Mouse (Mus musculus): Measurements from ENCODE around the gene Cnst.
A peak's percentile ranks its signal among the peaks of the same experiment; 100 is the strongest.

Gene Cnst

DNA sequence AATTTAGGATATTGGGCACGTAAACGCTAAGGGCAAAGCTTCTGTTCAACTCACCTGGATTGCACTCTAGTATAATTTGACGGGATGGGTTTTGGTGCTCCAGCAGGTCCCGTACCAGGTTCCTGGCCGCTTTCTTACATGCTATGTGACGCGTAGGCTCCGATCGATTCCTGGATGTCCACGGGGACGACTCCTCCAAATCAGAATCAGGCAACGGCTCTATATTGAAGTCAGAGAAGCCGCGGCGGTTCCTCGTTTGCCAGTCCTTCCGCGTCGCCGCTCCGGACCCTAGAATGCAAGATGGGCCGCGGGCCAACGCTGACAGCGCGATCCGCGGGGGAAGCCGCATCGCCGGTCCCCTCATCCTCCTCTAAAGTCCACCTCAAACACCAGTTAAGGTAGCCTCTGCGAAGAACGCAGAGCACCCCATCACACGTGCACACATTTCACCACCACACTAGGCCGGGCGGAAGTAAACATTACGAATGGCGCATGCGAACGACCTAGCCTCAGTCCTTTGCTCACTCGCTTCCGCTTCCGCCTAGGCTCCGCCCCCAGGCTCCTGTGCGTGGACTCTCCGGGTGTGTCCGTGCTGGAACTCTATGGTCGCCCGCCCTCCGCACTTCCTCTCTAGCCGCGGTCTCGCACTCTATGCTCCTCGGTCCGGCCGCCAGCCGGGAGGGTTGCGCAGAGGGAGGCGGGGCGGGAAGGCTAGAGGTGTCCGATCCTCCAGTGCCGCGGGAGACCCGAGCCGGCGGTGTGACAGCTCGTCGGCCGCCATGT lies at the start of gene Cnst, which contains the start of gene Tfb2m:
Cnst (plus strand) TSS at position 603 of the 783 bp plus-strand sequence.
Tfb2m (minus strand) TSS at position 500 of the 783 bp plus-strand sequence.
- peak; percentile 98 to 99 for DNase-seq

DNA sequence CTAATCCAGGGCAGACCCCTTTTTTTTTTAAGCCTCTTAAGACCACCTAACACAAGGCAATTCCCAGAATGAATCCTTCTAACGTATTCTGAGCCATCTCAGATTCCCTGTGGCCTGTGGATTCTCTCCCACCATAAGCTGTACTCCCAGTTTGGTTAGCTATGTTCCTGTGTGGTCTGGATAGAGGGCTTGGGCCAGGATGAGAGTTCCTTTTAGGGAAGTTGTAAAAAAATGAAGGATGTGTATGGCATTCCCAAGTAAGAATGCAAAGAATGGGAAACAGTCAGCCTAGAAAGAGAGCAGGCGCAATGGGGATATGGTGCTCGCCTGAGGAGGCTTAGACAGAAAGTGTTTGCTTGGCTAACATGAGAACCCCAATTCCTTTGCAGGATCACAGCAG lies 46.9 kb upstream of the Cnst start:
- DNase-seq: no peak

DNA sequence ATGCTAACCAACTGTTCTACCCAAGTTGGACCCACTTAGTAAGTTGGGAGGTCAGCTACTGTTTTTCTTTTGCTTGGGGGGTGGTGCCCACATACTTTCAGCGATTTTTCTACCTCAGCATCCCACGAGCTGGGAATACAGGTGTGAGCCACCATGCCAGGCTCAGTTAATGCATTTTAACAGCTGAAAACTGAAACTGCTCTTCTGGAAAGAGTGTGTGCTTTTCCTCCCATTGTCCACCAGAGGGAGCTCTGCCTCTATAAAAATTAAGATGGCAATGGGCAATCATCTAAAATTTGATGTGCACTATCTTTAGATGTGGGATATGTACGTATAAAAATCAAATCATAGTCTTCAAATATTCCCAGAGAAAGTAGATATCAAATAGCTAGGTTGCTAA lies 43.6 kb upstream of the Cnst start:
- peak in 1 of 2 experiments; percentile 20 for DNase-seq

DNA sequence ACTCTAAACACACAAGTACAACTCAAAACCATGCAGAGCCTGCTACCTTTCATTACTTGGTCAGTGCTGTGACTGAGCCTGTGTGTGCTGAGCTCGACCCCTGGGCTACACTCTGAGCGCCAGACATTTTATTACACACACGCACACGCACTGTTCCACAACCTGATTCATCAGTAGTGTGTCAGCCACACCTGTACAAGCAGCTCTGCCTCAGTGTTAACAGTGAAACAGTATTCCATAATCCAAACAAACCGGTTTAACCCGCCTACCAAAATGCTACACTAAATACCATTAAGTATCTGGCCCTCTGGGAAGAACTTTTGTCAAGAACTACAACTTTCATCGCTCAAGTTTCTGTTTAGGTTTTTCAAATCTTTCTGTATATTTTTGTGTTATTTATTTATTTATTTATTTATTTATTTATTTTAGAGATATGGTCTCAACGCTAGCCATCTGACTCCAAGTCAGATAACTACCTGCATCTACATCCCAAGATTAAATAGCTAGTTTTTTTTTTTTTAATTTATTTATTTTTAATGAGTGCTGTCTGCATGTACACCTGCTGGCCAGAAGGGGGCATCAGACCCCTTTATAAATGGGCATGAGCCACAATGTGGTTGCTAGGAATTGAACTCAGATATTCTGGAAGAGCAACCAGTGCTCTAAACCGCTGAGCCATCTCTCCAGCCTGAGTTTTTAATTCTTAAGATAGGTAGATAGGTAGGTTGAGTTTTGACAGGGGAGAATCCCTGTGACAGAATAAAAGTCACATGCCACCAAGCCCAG lies 39.4 kb upstream of the Cnst start:
- DNase-seq: peak in 1 of 2 experiments; percentile 64

DNA sequence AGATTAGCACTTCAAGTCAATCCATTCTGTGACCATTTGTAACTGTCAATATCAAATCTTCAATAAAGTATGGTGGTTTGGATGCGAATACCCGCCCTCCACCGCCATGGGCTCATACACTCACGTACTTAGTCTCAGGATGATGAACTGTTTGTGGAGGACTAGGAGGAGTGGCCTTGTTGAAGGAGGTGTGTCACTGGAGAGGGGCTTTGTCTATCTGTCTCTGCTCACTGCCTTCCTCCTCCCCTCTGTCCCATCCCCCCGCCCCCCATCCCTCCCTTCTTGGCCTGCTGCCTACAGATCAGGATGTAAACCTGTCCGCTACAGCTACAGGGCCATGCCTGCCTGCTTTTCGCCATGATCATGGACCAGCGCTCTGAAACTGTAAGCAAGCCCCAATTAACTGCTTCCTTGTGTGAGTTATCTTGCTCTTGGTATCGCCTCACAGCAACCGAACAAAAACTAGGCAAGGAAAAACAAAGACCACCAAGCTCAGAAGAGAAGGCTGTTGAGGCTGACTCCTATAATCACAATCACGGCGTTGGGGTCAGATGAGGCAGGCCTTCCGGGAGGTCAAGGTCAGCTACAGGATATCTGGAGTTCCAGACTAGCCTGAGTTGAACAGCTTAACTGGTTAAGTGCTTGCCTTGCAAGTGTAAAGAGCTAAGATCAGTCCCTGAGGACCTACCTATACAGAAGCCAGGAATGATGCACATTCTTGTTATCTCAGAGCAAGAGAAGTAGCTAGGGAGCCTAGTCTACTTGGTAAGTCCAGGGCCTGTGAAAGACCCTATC lies 35.4 kb upstream of the Cnst start:
- DNase-seq: no peak

DNA sequence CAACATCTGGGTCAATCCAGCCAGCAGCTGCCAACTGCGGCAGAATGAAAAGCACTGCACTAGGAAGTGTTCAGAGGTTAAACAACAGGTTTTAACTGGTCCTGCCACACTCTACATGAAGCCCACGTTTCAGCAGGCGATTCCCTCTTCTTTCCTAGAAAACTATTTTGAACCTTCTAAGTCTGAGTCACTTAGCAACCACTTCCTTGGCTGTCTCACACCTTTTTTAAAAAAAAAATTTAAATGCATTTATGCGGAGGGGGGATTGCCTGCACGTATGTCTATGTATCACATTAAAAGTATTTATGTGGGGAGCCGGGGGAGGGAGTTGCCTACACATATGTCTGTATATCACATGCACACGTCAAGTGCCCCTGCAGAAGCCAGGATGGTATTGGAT lies 34.3 kb upstream of the Cnst start:
- DNase-seq: no peak

DNA sequence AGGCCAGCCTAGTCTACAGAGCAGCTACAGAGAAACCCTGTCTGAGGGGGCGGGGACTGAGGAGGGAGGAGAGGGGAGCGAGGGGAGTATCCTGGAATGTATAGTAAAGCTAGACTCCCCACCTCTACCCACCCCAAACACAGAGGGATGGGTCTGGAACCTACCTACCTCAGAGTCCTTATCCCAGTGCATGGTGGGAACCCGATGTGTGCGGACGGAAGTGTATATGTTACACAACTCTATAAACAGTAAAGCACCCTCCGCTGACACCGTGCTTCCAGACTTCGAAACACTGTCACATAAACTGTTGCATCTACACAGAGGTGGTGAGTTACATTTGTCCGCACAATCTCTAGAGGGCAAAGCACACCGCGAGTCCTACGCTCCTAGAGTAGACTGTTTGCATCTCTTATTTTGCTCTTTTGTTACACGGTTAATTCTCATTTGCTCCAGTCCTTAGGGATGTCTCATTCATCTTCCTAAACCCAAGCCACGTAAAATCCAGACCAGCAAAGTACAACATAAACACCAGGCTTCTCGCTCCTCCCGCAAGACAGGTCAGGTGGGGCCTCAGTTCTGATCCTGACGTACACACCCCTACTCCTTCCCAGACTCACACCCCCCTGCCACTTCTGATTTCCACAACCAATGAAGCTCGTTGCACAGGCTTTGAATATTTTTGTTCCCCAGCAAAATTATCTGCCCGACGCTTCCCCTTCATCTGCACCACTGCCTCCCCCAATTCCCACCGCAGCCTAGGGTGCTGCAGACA lies 29.0 kb upstream of the Cnst start:
- peak; percentile 19 to 30 for DNase-seq

DNA sequence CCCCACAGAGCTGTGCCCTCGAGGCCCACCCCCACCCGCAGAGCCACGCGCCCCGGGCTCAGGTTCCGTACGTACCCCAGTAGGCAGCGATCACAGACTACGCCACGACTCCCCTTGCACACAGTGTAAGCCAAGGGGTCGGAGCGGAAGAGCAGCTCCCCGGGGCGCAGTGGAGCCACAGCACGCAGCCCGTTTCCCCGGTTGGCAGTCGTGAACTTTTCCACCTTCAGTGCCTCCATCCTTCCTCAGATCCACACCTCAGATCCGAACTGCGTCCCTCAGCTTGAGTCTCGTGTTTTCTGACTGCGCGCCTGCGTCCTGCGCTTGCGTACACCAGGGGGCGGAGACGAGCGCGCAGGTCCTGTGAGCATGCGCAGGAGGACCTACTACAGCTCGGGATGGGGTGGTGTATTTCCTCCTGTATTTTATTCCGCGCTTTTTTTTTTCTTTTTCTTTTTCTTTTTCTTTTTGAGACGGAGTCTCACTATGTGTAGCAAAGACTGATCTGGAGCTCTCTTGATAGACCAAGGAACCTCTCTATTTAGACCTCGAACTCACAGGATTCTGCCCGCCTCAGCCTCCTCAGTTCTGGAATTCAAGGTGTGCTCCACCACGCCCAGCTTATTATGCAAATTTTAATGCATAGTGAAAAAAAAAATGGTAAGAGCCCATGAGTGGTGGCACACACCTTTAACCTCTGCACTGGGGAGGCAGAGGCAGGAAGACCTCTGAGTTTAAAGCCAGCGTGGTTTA lies 28.3 kb upstream of the Cnst start, which contains the start of gene Smyd3:
Smyd3 (minus strand) TSS at position 329 of the 753 bp plus-strand sequence.
- DNase-seq: peak; percentile 85 to 92

DNA sequence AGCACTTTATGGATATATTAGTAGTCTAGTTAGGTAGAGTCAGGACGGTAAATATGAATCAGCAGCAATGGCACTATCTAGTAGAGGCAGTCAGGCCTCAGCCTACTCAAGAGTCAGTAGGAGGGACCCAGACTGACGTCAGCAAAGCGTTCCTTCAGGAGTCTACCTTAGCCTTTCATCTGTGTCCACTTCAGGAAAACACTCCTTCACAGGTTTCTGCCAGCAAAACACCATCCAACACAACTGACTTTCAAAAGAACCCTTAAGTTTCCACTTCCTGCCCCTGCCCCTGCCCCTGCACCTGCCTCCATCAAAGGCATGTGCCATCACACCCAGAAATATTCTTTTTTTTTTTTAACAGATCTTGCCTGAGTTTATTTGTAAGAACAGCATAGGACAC lies 26.3 kb upstream of the Cnst start:
- no peak for DNase-seq

DNA sequence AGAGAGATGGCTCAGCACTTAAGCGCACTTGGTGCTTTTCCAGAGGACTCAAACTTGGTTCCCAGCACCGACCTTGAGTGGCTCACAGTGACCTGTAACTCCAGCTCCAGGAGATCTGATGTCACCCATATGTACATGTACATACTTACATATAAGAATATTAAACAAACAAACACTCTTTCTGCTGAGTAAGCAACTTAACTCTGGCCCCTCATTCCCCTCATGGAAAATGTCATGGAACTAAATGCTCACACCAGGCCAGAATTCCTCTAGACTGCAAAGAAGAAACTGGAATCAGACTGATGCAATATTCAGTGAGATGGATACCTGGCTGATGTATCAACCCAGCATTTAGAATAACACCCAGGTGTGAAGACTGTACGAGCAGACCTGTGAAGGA lies 7.1 kb upstream of the Cnst start:
- no peak for DNase-seq

DNA sequence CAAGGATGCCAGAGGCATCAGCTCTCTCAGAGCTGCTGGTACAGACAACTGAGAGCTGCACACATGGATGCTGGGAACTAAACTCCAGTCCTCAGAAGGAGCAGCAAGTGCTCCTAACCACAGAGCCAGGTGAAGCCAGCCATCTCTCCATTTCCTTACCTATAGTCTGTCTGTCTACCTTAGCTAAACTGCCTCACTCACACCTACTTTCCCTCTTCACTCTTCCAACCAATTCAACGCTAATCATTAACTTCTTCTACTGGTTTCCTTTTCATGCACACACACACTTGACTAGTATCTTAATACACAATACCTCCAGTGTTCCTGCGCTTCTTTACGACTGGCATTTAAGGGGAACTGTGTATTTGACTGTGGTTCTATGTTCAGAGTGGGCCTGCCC lies 6.3 kb upstream of the Cnst start:
- DNase-seq: no peak

DNA sequence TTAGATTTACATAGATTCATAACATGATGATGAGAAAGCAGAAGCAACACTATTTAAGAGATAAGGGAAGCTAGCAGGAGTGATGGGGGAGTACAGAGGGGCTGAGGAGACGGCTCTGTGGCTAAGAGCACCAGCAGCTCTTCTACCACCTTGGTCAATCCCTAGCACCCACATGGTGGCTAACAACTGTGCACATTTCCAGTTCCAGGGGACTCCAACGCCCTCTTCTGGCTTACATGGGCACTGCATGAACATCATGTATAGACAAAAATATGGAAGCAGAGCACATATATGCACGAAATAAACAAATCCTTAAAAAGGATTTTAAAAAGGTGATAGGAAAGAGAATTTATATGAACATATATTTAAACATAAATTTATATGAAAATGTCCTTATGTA lies 4.7 kb upstream of the Cnst start:
- DNase-seq: no peak

DNA sequence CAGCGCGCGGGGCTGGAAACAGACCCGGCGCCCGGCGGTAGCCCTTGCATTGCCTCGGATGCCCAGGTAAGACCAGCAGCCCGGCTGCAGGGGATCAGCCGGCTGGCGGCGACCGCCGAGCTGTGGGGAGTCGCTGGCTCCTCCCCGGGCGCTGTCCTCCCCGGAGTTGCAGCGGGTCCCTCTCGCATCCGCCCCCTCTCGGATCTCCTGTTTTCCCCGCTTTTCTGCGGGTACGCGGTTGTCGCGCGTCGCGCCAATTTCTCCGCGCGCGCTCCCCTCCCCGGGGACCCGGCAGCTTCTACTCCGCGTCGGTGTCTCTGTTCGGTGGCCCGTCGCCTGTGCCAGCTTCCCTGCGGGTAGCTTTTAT lies 364 bp downstream of the Cnst start:
- no peak for DNase-seq

DNA sequence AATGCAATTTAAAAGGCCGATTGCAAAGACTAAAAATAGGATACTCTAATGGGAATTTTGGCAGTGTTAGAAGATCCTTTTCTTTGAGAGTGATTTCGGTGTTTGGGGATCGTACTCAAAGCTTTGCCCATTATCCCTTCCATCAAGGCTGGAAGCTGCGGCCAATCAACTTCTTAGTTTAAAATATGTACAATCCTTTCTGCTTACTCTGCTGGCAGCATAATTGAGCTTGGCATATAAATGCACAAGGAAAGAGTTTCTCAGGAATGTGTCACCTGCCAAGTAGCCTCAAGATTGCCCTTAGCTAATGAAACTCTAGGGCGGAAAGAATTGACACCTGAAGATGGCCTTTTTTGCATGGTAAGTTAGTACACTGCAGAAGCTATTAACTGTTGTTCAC lies 1.0 kb downstream of the Cnst start:
- DNase-seq: no peak

DNA sequence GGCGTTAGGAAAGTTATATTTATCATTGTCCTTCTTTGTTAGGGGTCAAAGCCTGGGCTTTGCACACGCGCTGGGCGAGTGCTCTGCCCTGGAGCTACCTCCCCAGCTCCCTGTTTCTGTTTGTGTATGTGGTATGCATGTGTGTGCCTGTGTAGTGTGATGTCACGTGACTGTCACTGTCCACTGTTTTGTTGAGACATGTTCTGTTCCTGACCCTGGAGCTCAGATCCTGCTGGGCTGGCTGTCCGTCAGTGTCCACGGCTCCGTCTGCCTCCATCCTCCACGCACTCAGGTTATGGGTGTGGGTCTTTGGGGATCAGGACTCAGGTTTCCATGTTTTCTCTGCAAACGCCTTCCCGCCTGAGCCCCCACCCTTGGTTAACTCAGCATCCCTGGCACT lies 2.0 kb downstream of the Cnst start:
- DNase-seq: peak; percentile 41 to 50

DNA sequence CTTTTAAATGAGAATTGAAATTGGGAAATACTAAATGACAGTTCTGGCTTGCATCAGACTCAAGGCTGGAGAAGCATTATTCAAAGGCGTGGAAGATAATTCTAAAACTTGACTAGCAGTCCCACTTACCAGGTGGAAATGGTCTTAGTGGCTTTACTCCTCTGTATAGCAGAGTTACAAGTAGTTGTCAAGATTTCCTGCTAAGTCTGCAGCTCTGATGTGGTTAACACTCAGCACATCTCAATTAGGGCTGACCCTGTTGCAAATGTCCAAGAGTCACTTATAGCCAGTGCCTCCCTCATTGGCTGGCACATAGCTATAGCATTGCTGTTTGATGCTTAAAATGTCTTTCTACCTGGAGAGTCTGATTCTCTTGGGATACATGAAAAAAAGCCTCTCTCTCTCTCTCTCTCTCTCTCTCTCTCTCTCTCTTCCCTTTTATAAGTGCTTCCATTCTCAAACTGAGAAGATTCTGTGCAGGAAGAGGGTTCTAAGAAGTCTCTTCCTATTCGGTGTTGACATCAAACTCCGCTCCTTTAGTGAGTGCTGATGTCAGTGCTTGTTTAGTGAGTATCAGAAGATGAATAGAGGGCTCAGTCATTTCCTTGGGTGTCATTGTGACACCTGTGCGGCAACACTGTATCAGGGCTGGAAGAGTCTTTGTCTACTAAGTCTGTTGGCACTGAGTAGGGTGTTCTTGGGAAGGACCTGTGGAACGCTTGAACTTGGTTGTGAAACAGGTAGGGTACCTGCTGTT lies 3.0 kb downstream of the Cnst start:
- DNase-seq: no peak

DNA sequence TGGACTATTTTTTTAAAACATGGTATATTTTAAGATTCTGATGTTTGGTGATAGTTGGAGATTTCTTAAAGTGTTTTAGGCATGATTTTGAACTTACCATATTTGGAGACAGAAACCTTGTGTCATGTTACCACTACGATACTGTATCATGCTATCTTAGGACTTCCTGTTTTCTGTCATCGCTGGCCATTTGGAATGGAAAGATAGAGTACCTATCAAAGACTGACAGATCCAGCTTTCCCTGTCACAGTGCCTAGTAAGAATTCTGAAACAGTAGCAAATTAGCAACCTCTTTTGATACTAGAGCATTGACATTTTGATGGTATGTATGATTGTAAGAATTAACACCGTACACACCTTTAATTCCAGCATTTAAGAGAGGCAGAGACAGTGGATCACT lies 5.2 kb downstream of the Cnst start:
- DNase-seq: no peak

DNA sequence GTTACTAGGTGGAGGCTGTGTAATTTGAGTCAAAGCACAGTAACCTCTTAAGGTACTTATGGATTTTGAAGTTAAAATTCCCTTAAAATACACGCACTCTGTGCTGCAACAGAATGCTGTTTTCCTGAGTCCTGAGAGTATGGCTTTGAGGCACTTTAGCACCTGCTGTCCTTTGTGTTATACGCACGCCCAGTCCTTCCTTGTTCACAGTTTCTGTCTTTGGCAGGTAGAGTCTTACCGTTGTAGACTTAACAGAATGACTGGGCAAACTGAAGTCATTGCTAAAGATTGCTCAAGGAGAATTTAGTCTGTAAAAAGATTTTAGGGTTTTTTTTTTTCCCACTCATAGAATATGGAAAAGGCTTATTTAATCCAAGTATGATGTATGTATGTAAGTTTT lies 5.8 kb downstream of the Cnst start:
- no peak for DNase-seq

DNA sequence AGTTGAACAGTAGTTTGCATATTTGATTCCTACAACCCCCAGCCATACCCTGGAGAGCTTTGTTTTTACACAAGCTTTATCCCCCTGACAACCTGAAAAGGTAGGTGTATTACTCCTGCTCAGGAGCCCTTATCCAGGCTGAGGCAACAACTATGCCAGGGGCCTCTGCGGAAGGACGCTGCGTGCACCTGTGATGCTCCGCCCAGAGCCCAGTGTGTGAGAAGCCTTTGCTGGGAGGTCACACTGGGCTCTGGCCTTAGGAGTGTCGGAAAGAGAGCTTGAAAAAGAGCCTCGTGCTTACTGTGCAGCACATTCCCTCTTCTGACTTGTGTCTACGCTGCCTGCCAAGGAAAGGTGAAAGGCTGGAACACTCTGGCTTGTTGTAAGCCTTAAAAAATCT lies 6.6 kb downstream of the Cnst start:
- peak; percentile 38 to 48 for DNase-seq

DNA sequence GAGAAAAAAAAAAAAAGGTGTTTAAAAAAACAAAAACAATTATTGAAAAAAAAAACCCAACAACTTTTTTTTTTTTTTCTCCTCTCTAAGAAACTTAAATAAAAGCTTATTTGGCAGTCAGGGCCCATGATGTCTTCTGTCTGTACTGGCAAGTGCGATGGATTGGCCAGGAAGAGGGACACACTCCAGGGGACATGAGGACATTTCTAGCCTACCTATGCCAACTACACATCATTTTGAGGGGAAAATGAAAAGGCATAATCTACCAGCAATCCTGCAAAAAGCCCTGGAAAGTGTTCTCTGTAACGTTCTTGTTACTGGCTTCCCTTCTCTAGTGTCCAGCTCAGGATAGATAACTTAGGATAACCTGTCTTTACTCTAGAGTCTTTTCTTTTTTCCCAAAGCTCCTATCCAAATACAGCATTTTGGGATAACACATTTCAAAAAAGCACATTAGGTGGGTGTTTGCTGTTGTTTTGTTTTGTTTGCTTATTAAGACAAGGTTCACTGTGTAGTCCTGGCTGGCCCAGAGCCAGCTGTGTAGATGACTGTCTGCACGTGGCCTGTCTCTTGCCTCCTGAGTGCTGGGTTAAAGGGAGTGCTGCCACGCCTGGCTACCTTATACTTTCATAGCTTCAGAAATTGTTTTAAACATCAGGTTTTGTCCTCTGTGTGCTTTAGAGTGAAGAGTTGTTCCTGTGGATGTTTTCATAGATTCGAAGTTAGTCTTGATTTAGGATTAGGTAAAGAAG lies 7.2 kb downstream of the Cnst start:
- peak in 1 of 2 experiments; percentile 64 for DNase-seq
